Comparison of ENCODE assay signal across 8 mouse cellular contexts in genomic region chr13:55727120-55727838, GRCm38 (mm10). TPM values are rescaled to one million over a fixed set of nuclear protein-coding genes. Genes with fewer than 3 reads are reported as not detected.
A peak's percentile ranks its signal among the peaks of the same experiment; 100 is the strongest.
DNase-seq lines count a peak whose midpoint lies in the region; ATAC-seq lines count a peak whose summit lies in the region.

TSS of gene Pcbd2 (plus strand) at chr13:55727368.

- peak within 1 kb of the TSS; percentile 95 for H3K27ac ChIP-seq in hindbrain, embryonic 13.5 days

- no peaks in the 10 kb centered on the region for H3K9me3 ChIP-seq in hindbrain, embryonic 13.5 days

- H3K27me3 ChIP-seq in hindbrain, embryonic 13.5 days: no peaks in the 10 kb centered on the region

- H3K36me3 ChIP-seq in hindbrain, embryonic 13.5 days: peaks cover 35% of the 10 kb centered on the region

- peak; percentile 90 for ATAC-seq in hindbrain, embryonic 13.5 days (ENCODE audit: low FRiP score)

- 0 out of 2 replicates have a peak, but pooled peaks cover 9% of the 10 kb centered on the region for H3K4me1 ChIP-seq in hindbrain, embryonic 13.5 days (replicated peaks)

- DNase-seq in R1 (ENCODE audit: low read depth, low spot score): peak; percentile 75
- peak; percentile 88 to 89 for DNase-seq in cerebellum, postnatal 25 days
- DNase-seq in frontal cortex, postnatal 25 days (ENCODE audit: low spot score in 2 of 2): peak; percentile 65 to 68
- DNase-seq in layer of hippocampus, postnatal 14 days (ENCODE audit: low spot score in 2 of 2): peak; percentile 82 to 87
- peak; percentile 91 for DNase-seq in lung, postnatal 10 days
- peak; percentile 82 for DNase-seq in ovary, postnatal 14 days (ENCODE audit: low spot score)
- peak; percentile 93 for DNase-seq in thymus, postnatal 14 days

- peak within 1 kb of the TSS; percentile 57 for H3K4me3 ChIP-seq in hindbrain, embryonic 13.5 days

- H3K4me2 ChIP-seq in hindbrain, embryonic 13.5 days: peak within 1 kb of the TSS; percentile 58

- under 1% methylated on average over 69 of the region's 73 CpGs for WGBS in hindbrain, embryonic 13.5 days

- peak within 1 kb of the TSS; percentile 79 for H3K9ac ChIP-seq in hindbrain, embryonic 13.5 days

RNA-seq across cellular contexts. Expression of gene Pcbd2, which starts in this region (rescaled TPM):
- polyA plus RNA-seq in hindbrain, embryonic 13.5 days (2015; fragmentation: Nextera tagmentation; extraction: Ambion mirVana): 23.3 and 26.0 TPM in 2 replicates
- total RNA-seq in layer of hippocampus, postnatal 14 days (2021): 10 to 100 TPM; 27.2 to 33.4 TPM

Comparison
In these comparisons a context has a peak if more than half of its experiments do, and no peak if none do; other contexts are left out.
1. Peak in every context shown above with its lines: DNase-seq, ATAC-seq, H3K4me3 ChIP-seq and H3K27ac ChIP-seq.